Mouse (Mus musculus) olfactory bulb, adult 2 months (tissue): ENCODE data around the gene Pde8b. TPM values are rescaled to one million over a fixed set of nuclear protein-coding genes. Genes with fewer than 3 reads are reported as not detected.

Experiments used
- H3K27ac ChIP-seq: fragments of 200-500 bp; 2 replicates; pipeline ENCODE4 v1.5.1; 2012; ENCODE audit warnings: low read depth, low read length; ENCODE audit not compliant: insufficient read depth
- H3K4me1 ChIP-seq: fragments of 200-500 bp; 2 replicates; pipeline ENCODE4 v1.6.1; 2012; ENCODE audit warnings: low read length; ENCODE audit not compliant: control insufficient read depth, insufficient read depth
- H3K4me3 ChIP-seq: fragments of 200-500 bp; 2 replicates; pipeline ENCODE4 v1.5.1; 2012; ENCODE audit warnings: mild to moderate bottlenecking, low read depth, low read length, moderate library complexity; ENCODE audit not compliant: insufficient read depth
- CTCF ChIP-seq: fragments of 200-500 bp; IDR thresholded peaks from 2 replicates; pipeline ENCODE4 v1.5.1; 2012; ENCODE audit warnings: low read depth, mild to moderate bottlenecking, low read length, moderate library complexity; ENCODE audit not compliant: insufficient read depth
- POLR2A ChIP-seq: fragments of 200-500 bp; IDR thresholded peaks from 2 replicates; pipeline ENCODE4 v1.6.1; 2012; ENCODE audit warnings: mild to moderate bottlenecking, low read depth, low read length, moderate library complexity; ENCODE audit not compliant: insufficient read depth
- whole genome bisulfite sequencing: fragments of 180-500 bp; shearing (Covaris S2); methylation state at CpG from one replicate; pipeline ENCODE4 v1.1.7; 2018; 5-methylcytosine and 5-hydroxymethylcytosine counted together
- polyA plus RNA-seq: library from polyadenylated mRNA; stranded (reverse); fragments of >200 nt; gene quantifications from 2 replicates; pipeline ENCODE4 v1.2.4, GENCODE M21; 2012; ENCODE audit warnings: low replicate concordance; ENCODE audit not compliant: missing spikeins, insufficient read depth, insufficient read length

The Pde8b gene
- polyA plus RNA-seq, 1 experiment = not detected

GRCm38 (mm10) chr13:95260886-95261789, 11.0 kb upstream of the Pde8b start:
- H3K27ac ChIP-seq = no peak overlapping the region
- H3K4me1 ChIP-seq = no peaks in the 10 kb centered on the region
- WGBS = 72% methylated on average over 9 of the region's 9 CpGs
- H3K4me3 ChIP-seq = no peak overlapping the region
- TF ChIP-seq CTCF = no peak
- no peak for TF ChIP-seq POLR2A

DNA sequence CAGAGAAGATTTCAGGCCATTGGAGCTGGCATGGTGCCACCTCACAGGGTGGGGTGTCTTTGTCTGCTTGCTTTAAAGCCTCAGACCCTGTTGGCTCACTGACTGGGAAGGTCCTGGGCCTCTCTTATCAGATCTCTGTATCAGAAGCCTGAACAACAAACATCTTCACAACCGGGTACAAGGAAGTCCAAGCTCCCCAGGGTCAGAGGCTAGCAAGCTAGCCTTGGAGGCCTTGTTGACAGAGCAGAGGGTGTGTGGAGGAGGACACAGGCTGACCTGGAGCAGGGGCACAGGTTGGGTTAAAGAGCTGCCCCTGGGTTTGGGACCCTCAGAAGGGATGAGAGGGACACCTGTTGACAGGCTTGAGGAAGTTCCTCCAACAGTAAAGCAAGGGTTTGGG, 10.3 kb upstream of the Pde8b start:
- TF ChIP-seq POLR2A (no peak), CTCF (no peak)
- 80% methylated on average over 1 of the region's 1 CpGs for WGBS
- H3K27ac ChIP-seq = no peak overlapping the region

GRCm38 (mm10) chr13:95257083-95257482, 6.9 kb upstream of the Pde8b start:
- no peaks in the 10 kb centered on the region for H3K4me1 ChIP-seq
- no peak overlapping the region for H3K4me3 ChIP-seq
- TF ChIP-seq CTCF (no peak), POLR2A (no peak)
- 89% methylated on average over 6 of the region's 6 CpGs for WGBS
- H3K27ac ChIP-seq = no peak overlapping the region

More for the DNA sequence above, 10.3 kb upstream of the Pde8b start:
- Histone ChIP-seq H3K4me1 (no peaks in the 10 kb centered on the region), H3K4me3 (no peak overlapping the region)

- Histone ChIP-seq H3K27ac (no peak overlapping the region), H3K4me3 (no peak overlapping the region), H3K4me1 (peaks cover 2% of the 10 kb centered on the region)
- TF ChIP-seq POLR2A = no peak
- TF ChIP-seq CTCF = no peak
- 86% methylated on average over 3 of the region's 3 CpGs for WGBS
These were observed 4.9 kb upstream of the Pde8b start for GRCm38 (mm10) chr13:95255083-95255482.

DNA sequence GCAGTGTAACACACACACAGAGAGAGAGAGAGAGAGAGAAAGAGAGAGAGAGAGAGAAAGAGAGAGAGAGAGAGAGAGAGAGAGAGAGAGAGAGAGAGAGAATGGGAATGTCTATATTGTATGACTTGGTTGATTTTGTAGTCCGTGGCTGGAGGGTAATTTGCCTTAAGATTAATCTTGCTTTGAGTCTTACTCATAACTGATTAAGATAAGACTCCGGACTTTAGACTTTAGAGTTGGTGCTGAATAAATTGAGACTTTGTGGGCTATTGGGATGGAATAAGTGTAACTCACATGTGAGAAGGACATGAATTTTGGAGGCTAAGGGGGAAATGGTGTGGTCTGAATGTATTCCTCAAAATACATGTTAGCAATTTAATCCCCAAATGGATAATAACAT, 7.1 kb downstream of the Pde8b start:
- WGBS = 80% methylated on average over 2 of the region's 2 CpGs
- no peak for TF ChIP-seq POLR2A
- TF ChIP-seq CTCF = no peak
- H3K4me3 ChIP-seq = no peak overlapping the region

DNA sequence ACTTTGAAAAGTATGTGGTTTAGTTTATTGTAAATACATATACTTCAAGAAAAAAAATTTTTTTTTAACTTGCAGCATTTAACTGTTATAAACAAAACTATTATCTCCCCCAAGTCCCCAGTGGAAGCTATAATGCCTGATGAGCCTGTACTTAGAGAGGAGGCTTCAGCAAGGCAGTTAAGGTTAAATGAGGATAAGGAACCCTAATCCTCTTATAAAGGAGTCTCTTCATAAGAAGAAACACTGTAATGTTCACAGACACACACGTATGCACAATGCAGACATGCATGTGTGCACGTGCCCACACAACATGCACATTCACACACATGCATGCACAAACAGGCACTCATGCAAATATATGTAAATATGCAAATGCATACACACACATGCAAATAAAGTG, 12.6 kb downstream of the Pde8b start:
- 63% methylated on average over 2 of the region's 2 CpGs for WGBS
- Histone ChIP-seq H3K27ac (no peak overlapping the region), H3K4me1 (no peaks in the 10 kb centered on the region), H3K4me3 (no peak overlapping the region)
- TF ChIP-seq POLR2A = no peak
- no peak for TF ChIP-seq CTCF

More for the DNA sequence above, 7.1 kb downstream of the Pde8b start:
- H3K4me1 ChIP-seq = no peaks in the 10 kb centered on the region
- H3K27ac ChIP-seq = no peak overlapping the region

DNA sequence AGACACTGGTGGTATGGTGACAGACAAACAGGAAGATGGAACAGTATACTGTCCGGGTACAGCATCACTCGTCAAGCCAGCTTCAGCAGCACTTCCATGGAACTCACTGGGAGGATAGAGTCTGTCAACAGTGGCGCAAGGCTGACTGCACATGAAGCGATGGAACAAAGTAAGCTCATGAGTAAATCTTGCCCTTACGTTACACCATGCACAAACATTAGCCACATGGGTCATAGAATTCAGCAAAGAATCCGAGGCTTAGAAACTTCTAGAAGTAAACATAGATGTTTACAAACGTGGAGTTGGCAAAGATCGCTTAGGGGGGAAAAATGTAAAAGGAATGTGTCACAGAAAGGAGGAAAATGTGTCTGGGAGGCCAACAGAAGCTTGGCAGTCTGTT, 14.9 kb downstream of the Pde8b start:
- TF ChIP-seq POLR2A = no peak
- no peak for TF ChIP-seq CTCF
- H3K4me1 ChIP-seq = no peaks in the 10 kb centered on the region
- 70% methylated on average over 8 of the region's 8 CpGs for WGBS
- H3K4me3 ChIP-seq = no peak overlapping the region
- H3K27ac ChIP-seq = no peak overlapping the region

DNA sequence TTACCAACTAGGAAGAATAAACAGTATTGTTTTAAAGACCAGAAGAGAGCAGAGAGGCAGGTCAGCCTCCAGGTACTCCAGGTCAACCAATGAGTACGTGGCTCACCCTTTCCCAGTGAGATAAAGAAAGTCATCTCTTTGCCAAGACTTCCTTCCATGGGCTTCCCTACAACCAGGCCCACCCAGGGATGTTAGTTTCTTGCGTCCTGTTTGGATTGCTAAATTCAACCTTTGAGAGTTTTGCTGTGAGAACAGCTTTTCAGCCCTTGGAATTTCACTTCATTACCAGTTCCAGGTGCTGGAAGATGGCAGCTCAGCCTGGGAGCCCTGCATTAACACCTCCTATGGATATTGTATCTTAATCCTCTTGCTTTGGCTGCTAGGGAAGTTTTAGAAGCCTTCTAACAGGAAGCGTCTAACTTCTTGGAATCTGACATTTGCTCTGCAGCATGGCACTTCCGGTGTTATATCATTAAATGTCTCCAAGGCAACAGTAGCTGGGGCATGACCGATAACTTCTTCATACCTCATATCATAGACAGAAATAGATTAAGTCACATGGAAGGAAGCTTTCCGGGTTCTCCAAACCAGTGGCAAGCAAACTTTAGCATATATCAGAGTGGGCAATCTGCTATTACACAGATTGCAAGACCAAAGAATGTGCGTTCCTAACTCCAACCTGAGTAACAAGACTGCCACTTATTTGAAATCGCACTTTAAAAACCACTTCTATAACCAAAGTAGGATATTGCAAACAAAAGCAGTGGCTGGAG, 18.6 kb downstream of the Pde8b start:
- TF ChIP-seq POLR2A (no peak), CTCF (no peak)
- no peaks in the 10 kb centered on the region for H3K4me1 ChIP-seq
- H3K4me3 ChIP-seq = no peak overlapping the region
- 85% methylated on average over 8 of the region's 8 CpGs for WGBS
- no peak overlapping the region for H3K27ac ChIP-seq

- 88% methylated on average over 1 of the region's 1 CpGs for WGBS
- H3K4me1 ChIP-seq = no peaks in the 10 kb centered on the region
- TF ChIP-seq POLR2A (no peak), CTCF (no peak)
These were observed 19.8 kb downstream of the Pde8b start for GRCm38 (mm10) chr13:95230326-95230725.

More at GRCm38 (mm10) chr13:95230326-95230725, 19.8 kb downstream of the Pde8b start:
- H3K27ac ChIP-seq = no peak overlapping the region
- H3K4me3 ChIP-seq = no peak overlapping the region
